Mouse (Mus musculus): ENCODE data around the gene Vmn1r78.

- TF ChIP-seq EP300 (IDR thresholded peaks at IDR 0.05; ENCODE audit: low read depth in 1 of 2, low read length in 2 of 2) (no peak), RCOR1 (IDR thresholded peaks at IDR 0.05; ENCODE audit: low read depth, low read length) (no peak), USF2 (IDR thresholded peaks at IDR 0.05; ENCODE audit: borderline replicate concordance in 1 of 2, insufficient read depth in 1 of 2, low read depth in 1 of 2, low read length in 2 of 2) (no peak), ETS1 (IDR thresholded peaks at IDR 0.05; ENCODE audit: low read depth, low read length) (no peak), POLR2A (IDR thresholded peaks at IDR 0.05; ENCODE audit: control insufficient read depth in 1 of 2, insufficient read depth in 1 of 2, low read depth in 1 of 2, low read length in 2 of 2, poor library complexity in 1 of 2) (no peak), ZC3H11A (IDR thresholded peaks at IDR 0.05; ENCODE audit: low read depth, low read length) (no peak), E2F4 (IDR thresholded peaks at IDR 0.05; ENCODE audit: borderline replicate concordance, low read depth, low read length) (no peak), CTCF (IDR thresholded peaks at IDR 0.05 in 2 of 3, conservative IDR thresholded peaks at IDR 0.05 in 1 of 3; ENCODE audit: control insufficient read depth in 1 of 3, insufficient read depth in 1 of 3, low read depth in 2 of 3, low read length in 3 of 3, poor library complexity in 1 of 3, severe bottlenecking in 1 of 3) (no peak), GATA1 (IDR thresholded peaks at IDR 0.05; ENCODE audit: low read depth, low read length) (no peak), ZMIZ1 (IDR thresholded peaks at IDR 0.05; ENCODE audit: low read depth, low read length) (no peak), MAX (IDR thresholded peaks at IDR 0.05; ENCODE audit: low read length) (no peak), ELF1 (IDR thresholded peaks at IDR 0.05; ENCODE audit: low read depth, low read length) (no peak)
Observed at GRCm38 (mm10) chr7:12149957-12150356, at the start of gene Vmn1r78.

Data from MEL (cell line).